Mouse (Mus musculus): ENCODE results near the gene Pacsin2.
"Not testable (repeated sequence)": the region's sequence is repeated elsewhere in the genome, so short reads cannot be mapped to it uniquely, and the experiment has no call there.

The Pacsin2 gene

GRCm38 (mm10) chr15:83464083-83464904 lies at the start of gene Pacsin2:
Gene Pacsin2 (minus strand): TSS chr15:83464606.
- DNase-seq = peak; percentile 98 to 100

- DNase-seq = no peak
These were observed 48.3 kb upstream of the Pacsin2 start for GRCm38 (mm10) chr15:83512489-83513281.

GRCm38 (mm10) chr15:83510805-83511405 lies 46.5 kb upstream of the Pacsin2 start, which contains the start of gene Ttll1:
Gene Ttll1 (minus strand): TSS chr15:83510893.
- peak; percentile 97 to 98 for DNase-seq

- DNase-seq = no peak
These were observed 45.8 kb upstream of the Pacsin2 start for GRCm38 (mm10) chr15:83509950-83510804.

GRCm38 (mm10) chr15:83501483-83501882 lies 37.1 kb upstream of the Pacsin2 start:
- not testable (repeated sequence) for DNase-seq

- peak; percentile 46 to 51 for DNase-seq
These were observed 35.9 kb upstream of the Pacsin2 start for GRCm38 (mm10) chr15:83500352-83500751.

GRCm38 (mm10) chr15:83499211-83499755 lies 34.9 kb upstream of the Pacsin2 start:
- DNase-seq = no peak

- no peak for DNase-seq
These were observed 32.9 kb upstream of the Pacsin2 start for GRCm38 (mm10) chr15:83497299-83497698.

GRCm38 (mm10) chr15:83495787-83496367 lies 31.5 kb upstream of the Pacsin2 start:
- DNase-seq = no peak

GRCm38 (mm10) chr15:83495195-83495594 lies 30.8 kb upstream of the Pacsin2 start:
- no peak for DNase-seq

GRCm38 (mm10) chr15:83494572-83494920 lies 30.1 kb upstream of the Pacsin2 start:
- no peak for DNase-seq

GRCm38 (mm10) chr15:83493856-83494571 lies 29.6 kb upstream of the Pacsin2 start:
- DNase-seq = no peak

- no peak for DNase-seq
These were observed 27.5 kb upstream of the Pacsin2 start for GRCm38 (mm10) chr15:83491891-83492290.

- DNase-seq = no peak
These were observed 25.1 kb upstream of the Pacsin2 start for GRCm38 (mm10) chr15:83489471-83489870.

GRCm38 (mm10) chr15:83487477-83488115 lies 23.2 kb upstream of the Pacsin2 start:
- DNase-seq = no peak

GRCm38 (mm10) chr15:83484311-83484710 lies 19.9 kb upstream of the Pacsin2 start:
- no peak for DNase-seq

- peak; percentile 39 to 56 for DNase-seq
These were observed 19.1 kb upstream of the Pacsin2 start for GRCm38 (mm10) chr15:83483482-83483881.

GRCm38 (mm10) chr15:83482645-83483224 lies 18.3 kb upstream of the Pacsin2 start:
- no peak for DNase-seq

GRCm38 (mm10) chr15:83481236-83481780 lies 16.9 kb upstream of the Pacsin2 start:
- DNase-seq = no peak

- no peak for DNase-seq
These were observed 15.4 kb upstream of the Pacsin2 start for GRCm38 (mm10) chr15:83479818-83480217.

Data from kidney, postnatal 4 days (tissue).